Mouse (Mus musculus): ENCODE data around the gene Naa50.

DNA sequence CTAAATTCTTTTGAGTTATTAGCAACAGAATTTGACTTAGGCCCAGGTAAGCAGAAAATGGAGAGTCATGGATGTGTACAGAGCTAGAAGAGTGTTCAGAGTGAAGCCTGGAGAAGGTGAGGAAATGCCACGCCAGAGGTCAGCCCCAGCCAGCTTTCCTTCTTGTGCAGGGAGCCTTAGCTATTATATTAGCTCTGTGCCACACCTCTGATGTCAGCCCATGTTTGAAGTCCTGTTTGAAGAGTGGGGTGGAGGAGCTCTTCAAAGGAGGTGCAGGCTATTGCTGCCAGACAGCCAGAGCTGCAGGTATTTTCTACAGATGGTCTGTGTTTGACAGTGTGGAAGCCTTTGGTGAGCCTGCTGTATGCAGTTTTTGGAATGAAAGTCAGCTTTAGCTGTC is 38.9 kb downstream of the Naa50 start:
- no peak for TF ChIP-seq MYOG (IDR thresholded peaks at IDR 0.05; ENCODE audit: control insufficient read depth in 1 of 3, insufficient read depth in 1 of 3, insufficient read length in 2 of 3, low read depth in 2 of 3)
- TF ChIP-seq E2F4 (IDR thresholded peaks at IDR 0.05; ENCODE audit: insufficient read depth) = no peak
- TF ChIP-seq TCF12 (IDR thresholded peaks at IDR 0.05; ENCODE audit: insufficient read depth, poor library complexity, severe bottlenecking) = no peak
- no peak for TF ChIP-seq POLR2A (IDR thresholded peaks at IDR 0.05; ENCODE audit: insufficient read length, low read depth)
- no peak for TF ChIP-seq REST (IDR thresholded peaks at IDR 0.05; ENCODE audit: insufficient read depth, insufficient read length)
- no peak for TF ChIP-seq POLR2AphosphoS2 (IDR thresholded peaks at IDR 0.05; ENCODE audit: insufficient read length, low read depth)
- no peak for TF ChIP-seq MAX (IDR thresholded peaks at IDR 0.05; ENCODE audit: low read depth)
- no peak for TF ChIP-seq USF1 (IDR thresholded peaks at IDR 0.05; ENCODE audit: low read depth)
- no peak for TF ChIP-seq CEBPB (IDR thresholded peaks at IDR 0.05; ENCODE audit: insufficient read depth, poor library complexity, severe bottlenecking)
